Mouse (Mus musculus) liver, adult 2 months (tissue): ENCODE measurements around the gene Stxbp3. TPM values are rescaled to one million over a fixed set of nuclear protein-coding genes. Genes with fewer than 3 reads are reported as not detected.

Experiments
- DNase-seq: peaks from one replicate; pipeline ENCODE4 v3.0.0-alpha.2; 2011; ENCODE audit warnings: low read depth, low spot score; ENCODE audit errors: extremely low read depth
- H3K27ac ChIP-seq: fragments of 200-500 bp; replicated peaks from 2 replicates; pipeline ENCODE4 v1.5.1; 2012; ENCODE audit warnings: low read depth, mild to moderate bottlenecking, control low read depth, inconsistent platforms, low read length; ENCODE audit not compliant: insufficient read depth
- H3K27me3 ChIP-seq: fragments of 200-500 bp; 2 replicates; pipeline ENCODE4 v1.6.1; 2012; ENCODE audit warnings: mild to moderate bottlenecking, moderate library complexity, low read length, inconsistent platforms; ENCODE audit not compliant: control insufficient read depth, insufficient read depth
- H3K36me3 ChIP-seq: fragments of 200-500 bp; 2 replicates; pipeline ENCODE4 v1.6.1; 2012; ENCODE audit warnings: low read length, inconsistent platforms; ENCODE audit not compliant: control insufficient read depth, insufficient read depth
- H3K4me1 ChIP-seq: fragments of 200-500 bp; 2 replicates; pipeline ENCODE4 v1.6.1; 2011; ENCODE audit warnings: low read length; ENCODE audit not compliant: control insufficient read depth, insufficient read depth
- H3K4me3 ChIP-seq: fragments of 200-500 bp; 2 replicates; pipeline ENCODE4 v1.5.1; 2011; ENCODE audit warnings: low read depth, mild to moderate bottlenecking, control low read depth, low read length, moderate library complexity; ENCODE audit not compliant: insufficient read depth
- H3K79me2 ChIP-seq: fragments of 200-500 bp; 2 replicates; pipeline ENCODE4 v1.6.1; 2012; ENCODE audit warnings: inconsistent platforms, mild to moderate bottlenecking, low read length, moderate library complexity; ENCODE audit not compliant: control insufficient read depth, insufficient read depth
- H3K9ac ChIP-seq: fragments of 200-500 bp; 2 replicates; pipeline ENCODE4 v1.6.1; 2012; ENCODE audit warnings: low read depth, mild to moderate bottlenecking, control low read depth, inconsistent platforms, low read length
- CTCF ChIP-seq: fragments of 200-500 bp; IDR thresholded peaks from 2 replicates; pipeline ENCODE4 v1.5.1; 2011; ENCODE audit warnings: low read depth, low read length, control low read depth
- POLR2A ChIP-seq: fragments of 200-500 bp; IDR thresholded peaks from 2 replicates; pipeline ENCODE4 v1.6.1; 2011; ENCODE audit warnings: low read length, control low read depth; ENCODE audit not compliant: insufficient read depth; ENCODE audit errors: extremely low read depth
- WGBS: fragments of 180-500 bp; shearing (Covaris S2); methylation state at CpG from one replicate; pipeline ENCODE4 v1.1.7; 2018; 5-methylcytosine and 5-hydroxymethylcytosine counted together
- polyA plus RNA-seq: library from polyadenylated mRNA; depleted of rRNA; stranded (reverse); fragments of >200 nt; gene quantifications from 2 replicates; pipeline ENCODE4 v1.2.3, GENCODE M21; 2012; rRNA removed
- total RNA-seq: library from RNA; depleted of rRNA; stranded (reverse); fragments of >200 nt; gene quantifications from 2 replicates; pipeline ENCODE4 v1.2.3, GENCODE M21; 2014; rRNA removed

Stxbp3 gene
- total and polyA plus RNA-seq, 2 experiments: 6.0 to 34.3 TPM

GRCm38 (mm10) chr3:108755542-108755941 is 84.8 kb downstream of the Stxbp3 start:
- TF ChIP-seq POLR2A (no peak), CTCF (no peak)
- no peak for DNase-seq
- no peaks in the 10 kb centered on the region for H3K36me3 ChIP-seq
- no peaks in the 10 kb centered on the region for H3K27me3 ChIP-seq
- no peak overlapping the region for H3K9ac ChIP-seq
- H3K79me2 ChIP-seq: no peaks in the 10 kb centered on the region
- no peak overlapping the region for H3K4me3 ChIP-seq
- no peak overlapping the region for H3K27ac ChIP-seq
- no peaks in the 10 kb centered on the region for H3K4me1 ChIP-seq
- WGBS: 93% methylated on average over 2 of the region's 2 CpGs

DNA sequence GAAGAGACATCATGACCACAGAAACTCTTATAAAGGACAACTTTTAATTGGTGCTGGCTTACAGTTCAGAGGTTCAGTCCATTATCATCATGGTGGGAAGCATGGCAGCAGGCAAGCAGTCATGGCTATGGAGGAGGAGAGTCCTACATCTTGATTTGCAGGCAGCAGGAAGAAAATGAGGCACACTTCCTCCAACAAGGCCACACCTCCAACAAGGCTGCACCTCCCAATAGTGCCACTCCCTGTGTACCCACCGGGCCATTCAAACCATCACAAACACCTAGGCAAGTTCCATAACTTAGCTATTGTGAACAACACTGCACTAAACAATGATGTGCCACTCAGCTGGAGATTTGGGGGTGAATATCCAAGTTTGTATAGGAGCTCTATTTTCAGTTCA is 85.8 kb downstream of the Stxbp3 start:
- no peaks in the 10 kb centered on the region for H3K4me1 ChIP-seq
- DNase-seq: no peak
- no peak overlapping the region for H3K4me3 ChIP-seq
- WGBS: 85% methylated on average over 1 of the region's 1 CpGs
- no peak for TF ChIP-seq CTCF
- no peak for TF ChIP-seq POLR2A
- no peaks in the 10 kb centered on the region for H3K36me3 ChIP-seq
- H3K79me2 ChIP-seq: no peaks in the 10 kb centered on the region
- H3K27ac ChIP-seq: no peak overlapping the region
- no peaks in the 10 kb centered on the region for H3K27me3 ChIP-seq
- H3K9ac ChIP-seq: no peak overlapping the region

- DNase-seq: no peak
- H3K4me1 ChIP-seq: no peaks in the 10 kb centered on the region
- H3K9ac ChIP-seq: no peak overlapping the region
- WGBS: 75% methylated on average over 6 of the region's 6 CpGs
- no peaks in the 10 kb centered on the region for H3K79me2 ChIP-seq
- no peak overlapping the region for H3K27ac ChIP-seq
- no peak overlapping the region for H3K4me3 ChIP-seq
- H3K36me3 ChIP-seq: no peaks in the 10 kb centered on the region
- TF ChIP-seq CTCF: no peak
- TF ChIP-seq POLR2A: no peak
- H3K27me3 ChIP-seq: no peaks in the 10 kb centered on the region
These were observed 88.6 kb downstream of the Stxbp3 start for GRCm38 (mm10) chr3:108751691-108752090.

- 80% methylated on average over 6 of the region's 6 CpGs for WGBS
- H3K79me2 ChIP-seq: no peaks in the 10 kb centered on the region
- H3K27ac ChIP-seq: no peak overlapping the region
- no peaks in the 10 kb centered on the region for H3K36me3 ChIP-seq
- H3K4me3 ChIP-seq: no peak overlapping the region
- H3K4me1 ChIP-seq: no peaks in the 10 kb centered on the region
- no peak overlapping the region for H3K9ac ChIP-seq
- DNase-seq: no peak
- TF ChIP-seq CTCF: no peak
- H3K27me3 ChIP-seq: no peaks in the 10 kb centered on the region
These were observed 89.3 kb downstream of the Stxbp3 start for GRCm38 (mm10) chr3:108751061-108751460.

- 87% methylated on average over 4 of the region's 4 CpGs for WGBS
- no peak overlapping the region for H3K4me3 ChIP-seq
- no peaks in the 10 kb centered on the region for H3K4me1 ChIP-seq
- H3K27ac ChIP-seq: no peak overlapping the region
- no peak overlapping the region for H3K9ac ChIP-seq
- H3K36me3 ChIP-seq: no peaks in the 10 kb centered on the region
- no peak for DNase-seq
- TF ChIP-seq POLR2A: no peak
- TF ChIP-seq CTCF: no peak
- no peaks in the 10 kb centered on the region for H3K79me2 ChIP-seq
- no peaks in the 10 kb centered on the region for H3K27me3 ChIP-seq
These were observed 96.3 kb downstream of the Stxbp3 start for GRCm38 (mm10) chr3:108744060-108744459.

Other genes with a start within 250 kb of the Stxbp3 start
- 1.2 and 1.7 TPM in 2 replicates for gene Wdr47, start 249.2 kb downstream of the Stxbp3 start, total RNA-seq
- gene Wdr47, start 249.2 kb downstream of the Stxbp3 start, polyA plus RNA-seq: 0.50 and 0.73 TPM in 2 replicates
- gene Clcc1, start 186.6 kb downstream of the Stxbp3 start, total RNA-seq: 83.4 and 96.9 TPM in 2 replicates
- 43.9 and 50.2 TPM in 2 replicates for gene Clcc1, start 186.6 kb downstream of the Stxbp3 start, polyA plus RNA-seq
- 9.9 and 10.9 TPM in 2 replicates for gene Gpsm2, start 118.2 kb downstream of the Stxbp3 start, total RNA-seq
- gene Gpsm2, start 118.2 kb downstream of the Stxbp3 start, polyA plus RNA-seq: 2.4 and 2.9 TPM in 2 replicates
- not detected in 2 replicates for gene Aknad1, start 100.9 kb downstream of the Stxbp3 start, total RNA-seq
- gene Aknad1, start 100.9 kb downstream of the Stxbp3 start, polyA plus RNA-seq: not detected in 2 replicates
- gene Fndc7, start 49.5 kb upstream of the Stxbp3 start, total RNA-seq: 0.09 and 0.13 TPM in 2 replicates
- 0.02 and 0.09 TPM in 2 replicates for gene Fndc7, start 49.5 kb upstream of the Stxbp3 start, polyA plus RNA-seq
- gene Prpf38b, start 71.2 kb upstream of the Stxbp3 start, total RNA-seq: 22.8 and 25.7 TPM in 2 replicates
- gene Prpf38b, start 71.2 kb upstream of the Stxbp3 start, polyA plus RNA-seq: 13.8 and 17.2 TPM in 2 replicates
- not detected in 2 replicates for gene Henmt1, start 99.3 kb upstream of the Stxbp3 start, total RNA-seq
- not detected in 2 replicates for gene Henmt1, start 99.3 kb upstream of the Stxbp3 start, polyA plus RNA-seq
- gene Gm9857, start 99.9 kb upstream of the Stxbp3 start, total RNA-seq: not detected in 2 replicates
- gene Gm9857, start 99.9 kb upstream of the Stxbp3 start, polyA plus RNA-seq: not detected in 2 replicates
- gene Fam102b, start 187.1 kb upstream of the Stxbp3 start, total RNA-seq: 1.8 and 2.1 TPM in 2 replicates
- gene Fam102b, start 187.1 kb upstream of the Stxbp3 start, polyA plus RNA-seq: 0.19 and 0.28 TPM in 2 replicates
- gene Slc25a54, start 239.9 kb upstream of the Stxbp3 start, total RNA-seq: not detected in 2 replicates
- gene Slc25a54, start 239.9 kb upstream of the Stxbp3 start, polyA plus RNA-seq: not detected in 2 replicates